Mouse (Mus musculus): ENCODE data around the gene Cxcl9. TPM values are rescaled to one million over a fixed set of nuclear protein-coding genes. Genes with fewer than 3 reads are reported as not detected.
"Not testable (repeated sequence)": the region's sequence is repeated elsewhere in the genome, so short reads cannot be mapped to it uniquely, and the experiment has no call there.

Gene Cxcl9
- 0.37 and 1.2 TPM in 2 replicates for total RNA-seq (2015)
- total RNA-seq (2017) = 0.27 and 0.33 TPM in 2 replicates

GRCm38 (mm10) chr5:92327929-92328328 lies at the start of gene Cxcl9:
TSS of gene Cxcl9 (minus strand) at chr5:92328079.
- ATAC-seq (replicated peaks; ENCODE audit: poor library complexity) = no peak

DNA sequence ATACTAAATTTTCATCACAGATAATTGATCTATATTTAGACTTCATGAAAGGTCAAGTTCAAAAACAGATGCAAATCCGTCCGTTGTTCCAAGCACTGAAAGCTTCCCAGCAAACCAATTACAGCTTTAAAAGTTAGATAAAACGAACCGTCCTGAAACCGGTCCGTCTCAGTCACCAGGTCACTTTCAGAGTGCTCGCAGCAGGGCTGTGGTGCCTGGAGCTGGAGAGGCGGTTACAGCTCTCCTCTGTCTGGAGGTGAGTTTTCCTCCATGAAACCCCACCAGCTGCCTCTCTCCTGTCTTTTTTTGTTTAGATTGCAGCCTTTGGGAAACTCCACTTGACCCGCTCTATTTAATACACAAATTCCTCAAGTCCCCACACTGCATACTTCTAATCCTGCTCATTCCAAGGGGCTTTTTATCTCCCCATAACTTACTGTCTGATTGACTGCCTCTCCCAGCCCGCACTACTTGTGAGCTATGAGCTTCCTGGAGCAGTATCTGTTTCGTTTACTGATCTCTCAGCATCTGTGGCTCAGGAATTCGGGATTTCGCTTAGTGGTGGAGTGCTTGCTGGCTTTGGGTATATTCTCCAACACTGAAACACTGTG lies 49.0 kb upstream of the Cxcl9 start:
- no peak for ATAC-seq (replicated peaks; ENCODE audit: poor library complexity)

- peak; percentile 86 for ATAC-seq (replicated peaks; ENCODE audit: poor library complexity)
Measured at GRCm38 (mm10) chr5:92375368-92375767, 47.5 kb upstream of the Cxcl9 start.

GRCm38 (mm10) chr5:92374721-92375142 lies 46.9 kb upstream of the Cxcl9 start:
- ATAC-seq (replicated peaks; ENCODE audit: poor library complexity) = peak; percentile 58

DNA sequence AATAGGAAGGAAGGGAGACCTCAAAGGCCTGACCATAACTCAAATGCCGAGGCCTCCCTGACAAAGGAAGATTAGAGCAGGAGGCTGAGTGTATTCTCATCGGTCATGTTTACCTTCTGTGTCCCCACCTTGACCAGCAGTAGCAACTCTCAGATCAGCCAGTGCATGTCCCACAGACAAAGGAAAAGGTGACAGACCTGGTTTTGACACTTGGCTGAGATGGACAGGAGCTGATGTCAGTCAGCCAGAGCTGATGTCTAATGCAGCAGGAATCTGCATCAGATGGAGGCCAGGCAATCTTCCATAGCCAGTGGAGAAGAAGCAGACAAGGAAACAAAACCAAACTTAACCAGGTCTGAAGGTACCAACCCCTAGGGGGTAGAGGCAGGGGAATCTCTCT lies 44.7 kb upstream of the Cxcl9 start:
- ATAC-seq (replicated peaks; ENCODE audit: poor library complexity) = no peak

DNA sequence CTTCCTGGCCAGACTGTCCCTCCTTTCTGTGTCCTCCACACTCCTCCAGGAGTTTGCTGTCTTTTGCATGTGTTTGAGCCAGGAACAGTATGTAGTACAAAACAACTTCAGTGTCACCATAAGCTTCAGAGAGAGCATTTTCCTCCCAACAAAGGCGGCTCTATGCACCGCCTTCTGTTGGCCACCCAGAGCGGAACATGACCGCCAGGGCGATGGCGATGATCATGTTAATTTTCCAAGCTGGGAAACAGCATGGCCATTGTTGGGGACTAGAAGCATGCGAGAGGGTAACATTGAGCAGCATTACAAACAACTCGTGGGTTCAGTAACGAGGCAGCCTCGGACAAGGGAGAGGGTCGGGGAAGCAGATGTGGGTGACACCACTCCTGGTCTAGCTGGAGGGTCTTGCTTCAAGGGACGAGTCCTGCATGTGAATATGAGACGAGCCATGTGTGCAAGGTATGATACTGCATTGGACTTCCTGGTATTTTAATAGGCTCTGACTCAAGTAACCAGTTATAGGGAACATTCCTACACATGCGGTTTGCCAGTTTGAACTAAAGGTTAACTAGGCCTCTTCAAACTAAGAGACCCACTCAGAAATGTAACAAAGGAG lies 43.6 kb upstream of the Cxcl9 start:
- no peak for ATAC-seq (replicated peaks; ENCODE audit: poor library complexity)

DNA sequence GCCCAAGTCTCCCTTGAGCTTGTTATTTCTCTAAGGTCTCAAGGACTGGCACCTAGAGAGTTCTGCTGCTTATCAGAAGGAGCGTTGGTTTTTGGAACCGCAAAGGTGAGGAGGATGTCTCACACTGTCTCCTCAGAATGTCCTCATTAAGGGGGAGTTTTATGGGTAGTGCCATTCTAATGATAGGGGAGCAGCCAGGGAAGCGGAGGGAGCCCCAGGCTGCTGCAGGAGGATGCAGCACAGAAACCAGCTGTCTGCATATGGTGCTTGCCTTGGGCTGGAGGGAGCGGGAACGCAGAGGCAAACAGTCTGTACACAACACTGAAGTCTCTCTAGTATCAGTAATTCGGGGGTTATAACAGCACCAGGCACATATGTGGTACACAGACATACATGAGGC lies 43.0 kb upstream of the Cxcl9 start:
- no peak for ATAC-seq (replicated peaks; ENCODE audit: poor library complexity)

- ATAC-seq (replicated peaks; ENCODE audit: poor library complexity) = no peak
Measured at GRCm38 (mm10) chr5:92370392-92370791, 42.5 kb upstream of the Cxcl9 start.

DNA sequence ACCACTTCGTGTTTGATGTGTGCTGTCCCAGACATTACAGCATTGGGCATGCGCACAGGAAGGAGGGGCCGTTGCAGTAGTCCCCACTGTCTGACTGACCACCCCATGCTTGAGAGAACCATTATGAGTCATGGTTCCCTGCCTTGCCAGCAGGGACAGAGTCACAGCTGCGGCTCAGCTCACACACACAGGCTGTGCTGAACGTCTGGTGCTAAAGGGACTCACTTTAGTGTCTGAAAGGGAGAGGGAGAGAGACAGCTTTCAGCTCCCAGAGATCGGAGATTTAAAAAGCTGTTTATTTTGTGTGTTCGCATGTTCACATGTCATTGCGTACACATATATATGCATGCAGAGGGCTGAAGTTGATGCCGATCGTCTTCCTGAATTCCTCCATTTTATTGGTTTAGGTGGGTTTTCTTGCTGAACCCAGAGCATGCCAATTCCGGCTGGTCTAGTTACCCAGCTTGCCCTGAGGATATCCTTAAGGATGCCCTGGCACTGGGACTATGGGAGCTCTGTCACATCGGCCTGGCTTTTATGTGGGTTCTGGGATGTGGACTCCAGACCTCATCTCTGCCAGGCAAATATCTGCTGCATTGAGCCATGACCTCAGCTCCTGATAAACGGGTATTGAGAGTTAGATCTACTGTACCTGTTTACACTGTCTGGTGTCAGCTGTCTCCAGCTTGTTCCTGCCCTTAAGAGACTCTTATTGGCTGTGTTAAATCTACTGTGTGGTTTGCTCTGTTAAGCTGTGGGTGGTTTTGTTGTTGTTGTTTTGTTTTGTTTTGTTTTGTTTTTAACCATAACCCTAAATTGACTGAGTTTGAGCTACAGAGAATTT lies 41.5 kb upstream of the Cxcl9 start:
- ATAC-seq (replicated peaks; ENCODE audit: poor library complexity) = peak; percentile 64

DNA sequence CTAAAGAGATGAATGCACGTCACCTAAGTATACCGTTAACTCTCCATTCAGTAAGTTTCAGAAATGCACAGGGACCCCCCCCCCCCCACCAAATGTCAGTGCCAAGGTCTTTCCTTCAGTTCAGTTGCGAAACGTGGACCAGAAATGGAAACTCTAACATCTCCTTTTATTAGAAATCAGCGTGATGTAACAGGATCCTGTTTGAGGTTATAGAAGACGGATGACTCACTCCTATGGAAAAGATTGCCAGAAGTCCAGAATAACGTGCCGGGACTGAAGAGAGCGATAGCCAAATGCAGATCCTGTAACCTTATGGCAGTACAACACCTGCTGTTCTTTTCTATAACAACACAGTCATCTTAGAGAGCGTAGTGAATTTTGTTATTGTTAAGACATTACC lies 40.5 kb upstream of the Cxcl9 start:
- ATAC-seq (replicated peaks; ENCODE audit: poor library complexity) = peak; percentile 69

DNA sequence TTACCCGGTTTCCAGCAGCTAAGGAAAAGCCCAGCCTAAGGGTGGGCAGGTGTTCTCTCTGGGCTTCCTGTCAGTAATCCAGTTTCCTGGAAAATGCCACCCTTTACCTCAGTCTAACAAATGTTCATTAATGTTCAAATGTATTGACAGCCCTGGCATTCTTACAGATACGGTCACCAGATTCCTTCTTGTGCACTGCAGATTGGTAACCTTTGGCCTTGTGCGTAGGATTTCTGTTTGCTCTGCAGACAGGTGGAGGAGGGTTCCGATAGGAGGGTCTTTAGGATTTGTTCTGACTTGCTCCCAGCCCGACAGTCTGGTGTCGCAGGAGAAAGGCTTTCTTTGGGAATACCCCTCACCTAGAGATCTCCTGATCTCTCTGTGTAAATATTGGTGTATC lies 38.7 kb upstream of the Cxcl9 start:
- no peak for ATAC-seq (replicated peaks; ENCODE audit: poor library complexity)

DNA sequence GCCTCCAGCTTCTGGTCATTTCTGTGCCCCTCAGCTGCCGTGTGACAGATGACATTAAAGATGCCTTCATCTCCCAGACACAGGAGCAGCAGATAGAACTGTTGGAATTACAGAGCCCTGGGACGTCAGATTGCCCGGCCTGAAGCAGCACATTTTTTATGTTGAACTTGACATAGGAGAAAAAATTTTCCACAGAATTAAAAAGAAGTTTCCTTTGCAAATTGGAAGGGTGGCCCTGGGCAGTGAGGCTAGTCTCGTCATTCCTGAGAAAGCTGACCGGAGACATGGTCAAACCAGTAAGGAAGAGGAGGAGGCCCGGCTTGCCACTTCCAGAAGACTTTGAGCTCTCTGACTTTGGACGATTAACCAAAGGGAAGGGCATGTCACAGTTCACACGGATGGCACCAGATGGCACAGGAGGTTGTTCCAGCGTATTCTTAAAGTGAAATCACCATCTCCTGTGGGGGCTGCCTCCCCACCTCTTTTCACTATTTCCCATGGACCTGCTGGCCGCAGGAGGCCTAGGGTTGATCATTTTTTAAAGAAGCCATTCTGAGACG lies 37.3 kb upstream of the Cxcl9 start:
- ATAC-seq (replicated peaks; ENCODE audit: poor library complexity) = no peak

- no peak for ATAC-seq (replicated peaks; ENCODE audit: poor library complexity)
Measured at GRCm38 (mm10) chr5:92364011-92364410, 36.1 kb upstream of the Cxcl9 start.

DNA sequence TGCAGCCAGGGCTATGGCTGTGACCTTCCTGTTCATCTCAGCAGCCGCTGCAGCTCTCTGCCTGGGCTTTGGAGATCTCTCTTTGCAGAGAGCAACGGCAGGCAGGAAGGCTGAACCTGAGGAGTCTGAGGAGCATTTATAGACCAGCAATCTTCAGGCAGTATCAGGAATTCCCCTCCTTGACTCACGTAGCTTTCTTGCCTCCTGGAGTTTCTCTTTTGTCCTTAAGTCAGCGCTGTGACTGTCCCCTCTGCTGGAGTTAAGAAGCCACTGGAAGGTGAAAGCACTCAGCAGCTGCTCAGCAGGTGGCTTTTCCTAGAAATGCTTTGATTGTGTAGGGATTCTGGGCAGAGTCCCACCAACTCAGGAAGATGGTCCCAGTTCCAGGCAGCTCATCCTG lies 35.3 kb upstream of the Cxcl9 start:
- ATAC-seq (replicated peaks; ENCODE audit: poor library complexity) = no peak

GRCm38 (mm10) chr5:92358767-92359455 lies 31.0 kb upstream of the Cxcl9 start:
- no peak for ATAC-seq (replicated peaks; ENCODE audit: poor library complexity)

DNA sequence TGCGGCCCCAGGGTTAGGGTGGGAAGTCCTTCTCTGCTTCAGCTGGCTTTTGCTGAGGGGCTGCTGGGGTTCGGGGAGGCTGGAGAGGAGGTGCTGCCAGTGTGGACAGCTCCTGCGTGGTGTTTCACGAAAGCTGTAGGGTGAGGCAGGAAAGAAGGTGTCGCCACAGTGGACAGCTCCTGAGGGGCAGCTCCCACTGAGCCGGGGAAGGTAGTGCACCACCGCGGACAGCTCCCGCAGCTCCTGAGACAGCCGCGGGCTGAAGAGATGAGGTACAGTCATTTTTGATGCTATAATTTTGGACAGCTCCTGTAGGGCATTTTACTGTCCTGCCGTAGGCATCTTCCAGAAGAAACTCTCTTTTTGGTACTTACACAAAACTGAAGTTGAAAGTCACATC lies 30.2 kb upstream of the Cxcl9 start:
- peak; percentile 73 for ATAC-seq (replicated peaks; ENCODE audit: poor library complexity)

DNA sequence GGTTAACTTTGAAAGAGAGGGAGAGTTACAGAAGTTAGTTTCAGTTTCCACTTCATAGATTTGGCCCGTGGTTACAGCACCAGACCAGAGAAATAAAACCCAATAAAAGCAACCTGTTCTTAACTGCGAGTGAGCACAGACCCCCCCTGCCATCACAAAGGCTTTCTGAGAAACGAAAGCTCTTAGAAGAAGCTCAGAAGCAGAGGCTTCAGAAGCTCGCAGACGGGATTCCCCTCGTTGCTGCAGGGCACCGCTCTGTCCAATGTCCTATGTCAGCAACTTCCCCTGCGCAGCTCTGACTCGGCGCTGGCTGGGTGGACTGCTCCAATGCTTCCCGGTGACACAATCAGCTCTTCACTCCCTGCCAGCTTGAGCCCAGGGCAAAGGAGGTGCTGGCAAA lies 25.6 kb upstream of the Cxcl9 start:
- ATAC-seq (replicated peaks; ENCODE audit: poor library complexity) = peak; percentile 76

GRCm38 (mm10) chr5:92352716-92353115 lies 24.8 kb upstream of the Cxcl9 start:
- not testable (repeated sequence) for ATAC-seq (replicated peaks; ENCODE audit: poor library complexity)

GRCm38 (mm10) chr5:92349731-92350130 lies 21.9 kb upstream of the Cxcl9 start:
- ATAC-seq (replicated peaks; ENCODE audit: poor library complexity) = no peak

DNA sequence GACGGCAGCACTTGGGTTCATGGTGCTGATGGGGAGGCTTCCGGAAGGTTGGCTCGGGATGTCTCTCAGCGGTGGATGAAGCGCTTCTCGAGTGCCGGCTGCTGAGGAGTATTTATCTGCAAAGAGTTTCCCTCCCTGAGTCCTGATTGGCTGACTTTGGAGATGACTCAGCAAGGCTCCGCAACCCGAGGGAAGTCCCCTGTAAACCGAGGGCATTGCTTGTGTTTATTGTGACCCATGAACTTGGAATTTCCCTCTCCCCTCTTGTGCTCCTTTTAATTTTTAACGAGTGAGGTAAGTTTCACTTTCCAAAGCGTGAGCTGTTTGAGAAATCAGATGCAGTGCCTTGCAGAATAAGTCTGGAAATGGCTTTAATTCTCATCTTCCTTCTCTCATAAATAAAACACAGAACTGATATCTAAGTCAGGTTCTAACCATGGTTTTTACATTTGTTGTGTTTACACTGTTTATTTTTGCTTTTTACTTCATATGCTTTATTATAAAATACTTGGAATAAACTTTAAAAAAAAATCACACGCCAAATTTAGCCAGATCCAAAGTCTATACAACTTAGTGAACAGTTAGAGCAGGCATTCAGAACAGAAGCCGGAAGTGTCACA lies 21.0 kb upstream of the Cxcl9 start, which contains the start of gene Cxcl10:
Gene Cxcl10 (minus strand): TSS at position 96 of the 620 bp plus-strand sequence.
- ATAC-seq (replicated peaks; ENCODE audit: poor library complexity) = peak; percentile 83

Data from megakaryocyte progenitor cell, adult 5-6 weeks (primary cell).